Mouse (Mus musculus): ENCODE results near the gene Lif. TPM values are rescaled to one million over a fixed set of nuclear protein-coding genes. Genes with fewer than 3 reads are reported as not detected.
A peak's percentile ranks its signal among the peaks of the same experiment; 100 is the strongest.

Lif gene
- polyA plus RNA-seq, 1 experiment from 2014 or later, result 0.05 TPM

- Histone ChIP-seq H3K27ac (ENCODE audit: low read depth) (no peak overlapping the region), H3K4me3 (ENCODE audit: low read depth, low read length) (no peak overlapping the region), H3K9me3 (ENCODE audit: control insufficient read depth, low read length) (no peaks in the 10 kb centered on the region), H3K4me1 (replicated peaks; ENCODE audit: control insufficient read depth, insufficient read depth, low read length) (peaks cover 34% of the 10 kb centered on the region), H3K9ac (ENCODE audit: low read length) (no peak overlapping the region), H3K4me2 (ENCODE audit: low read length) (no peak overlapping the region), H3K27me3 (replicated peaks; ENCODE audit: control insufficient read depth, insufficient read depth, low read length) (peaks cover 32% of the 10 kb centered on the region), H3K36me3 (ENCODE audit: control insufficient read depth, insufficient read depth, low read length) (no peaks in the 10 kb centered on the region)
- no peak for ATAC-seq (replicated peaks; ENCODE audit: low FRiP score, low TSS enrichment, low read depth)
- no peak for DNase-seq (ENCODE audit: low spot score)
- WGBS, result 16% methylated on average over 7 of the region's 7 CpGs
Observed at GRCm38 (mm10) chr11:4262847-4263246, 5.5 kb downstream of the Lif start.

GRCm38 (mm10) chr11:4263296-4263695 lies 5.9 kb downstream of the Lif start:
- no peak overlapping the region for H3K4me3 ChIP-seq (ENCODE audit: low read depth, low read length)
- H3K9me3 ChIP-seq (ENCODE audit: control insufficient read depth, low read length), result no peaks in the 10 kb centered on the region
- H3K9ac ChIP-seq (ENCODE audit: low read length), result no peak overlapping the region
- 33% methylated on average over 1 of the region's 1 CpGs for WGBS
- H3K27ac ChIP-seq (ENCODE audit: low read depth), result no peak overlapping the region
- H3K4me1 ChIP-seq (replicated peaks; ENCODE audit: control insufficient read depth, insufficient read depth, low read length), result peaks cover 34% of the 10 kb centered on the region
- ATAC-seq (replicated peaks; ENCODE audit: low FRiP score, low TSS enrichment, low read depth), result no peak
- no peak for DNase-seq (ENCODE audit: low spot score)
- no peaks in the 10 kb centered on the region for H3K36me3 ChIP-seq (ENCODE audit: control insufficient read depth, insufficient read depth, low read length)
- H3K4me2 ChIP-seq (ENCODE audit: low read length), result no peak overlapping the region
- H3K27me3 ChIP-seq (replicated peaks; ENCODE audit: control insufficient read depth, insufficient read depth, low read length), result peaks cover 37% of the 10 kb centered on the region

- ATAC-seq (replicated peaks; ENCODE audit: low FRiP score, low TSS enrichment, low read depth) (no peak), DNase-seq (ENCODE audit: low spot score) (no peak)
- peaks cover 34% of the 10 kb centered on the region for H3K4me1 ChIP-seq (replicated peaks; ENCODE audit: control insufficient read depth, insufficient read depth, low read length)
- no peak overlapping the region for H3K27ac ChIP-seq (ENCODE audit: low read depth)
- no peak overlapping the region for H3K4me2 ChIP-seq (ENCODE audit: low read length)
- H3K4me3 ChIP-seq (ENCODE audit: low read depth, low read length), result no peak overlapping the region
- H3K9ac ChIP-seq (ENCODE audit: low read length), result no peak overlapping the region
- WGBS, result 55% methylated on average over 7 of the region's 7 CpGs
- H3K9me3 ChIP-seq (ENCODE audit: control insufficient read depth, low read length), result no peaks in the 10 kb centered on the region
- H3K36me3 ChIP-seq (ENCODE audit: control insufficient read depth, insufficient read depth, low read length), result no peaks in the 10 kb centered on the region
- H3K27me3 ChIP-seq (replicated peaks; ENCODE audit: control insufficient read depth, insufficient read depth, low read length), result peaks cover 40% of the 10 kb centered on the region
Observed at GRCm38 (mm10) chr11:4264066-4264465, 6.7 kb downstream of the Lif start.

GRCm38 (mm10) chr11:4266271-4267201 lies 9.2 kb downstream of the Lif start:
- ATAC-seq (replicated peaks; ENCODE audit: low FRiP score, low TSS enrichment, low read depth) (peak; percentile 53), DNase-seq (ENCODE audit: low spot score) (peak; percentile 82)
- peak overlapping the region; percentile 54 for H3K4me3 ChIP-seq (ENCODE audit: low read depth, low read length)
- H3K4me2 ChIP-seq (ENCODE audit: low read length), result peak overlapping the region; percentile 88
- no peaks in the 10 kb centered on the region for H3K36me3 ChIP-seq (ENCODE audit: control insufficient read depth, insufficient read depth, low read length)
- H3K27ac ChIP-seq (ENCODE audit: low read depth), result no peak overlapping the region
- peaks cover 29% of the 10 kb centered on the region for H3K4me1 ChIP-seq (replicated peaks; ENCODE audit: control insufficient read depth, insufficient read depth, low read length)
- H3K27me3 ChIP-seq (replicated peaks; ENCODE audit: control insufficient read depth, insufficient read depth, low read length), result peaks cover 45% of the 10 kb centered on the region
- H3K9ac ChIP-seq (ENCODE audit: low read length), result peak overlapping the region; percentile 45
- WGBS, result under 1% methylated on average over 55 of the region's 61 CpGs
- no peaks in the 10 kb centered on the region for H3K9me3 ChIP-seq (ENCODE audit: control insufficient read depth, low read length)

- Histone ChIP-seq H3K27ac (ENCODE audit: low read depth) (no peak overlapping the region), H3K36me3 (ENCODE audit: control insufficient read depth, insufficient read depth, low read length) (no peaks in the 10 kb centered on the region), H3K9me3 (ENCODE audit: control insufficient read depth, low read length) (no peaks in the 10 kb centered on the region), H3K4me2 (ENCODE audit: low read length) (peak overlapping the region; percentile 88), H3K27me3 (replicated peaks; ENCODE audit: control insufficient read depth, insufficient read depth, low read length) (peaks cover 45% of the 10 kb centered on the region), H3K4me1 (replicated peaks; ENCODE audit: control insufficient read depth, insufficient read depth, low read length) (peaks cover 23% of the 10 kb centered on the region), H3K4me3 (ENCODE audit: low read depth, low read length) (peak overlapping the region; percentile 54), H3K9ac (ENCODE audit: low read length) (no peak overlapping the region; the same call in 1 of the 2 replicates)
- no peak for ATAC-seq (replicated peaks; ENCODE audit: low FRiP score, low TSS enrichment, low read depth)
- no peak for DNase-seq (ENCODE audit: low spot score)
- 7% methylated on average over 12 of the region's 13 CpGs for WGBS
Observed at GRCm38 (mm10) chr11:4267202-4267578, 9.8 kb downstream of the Lif start.

- H3K4me3 ChIP-seq (ENCODE audit: low read depth, low read length), result no peak overlapping the region
- peaks cover 45% of the 10 kb centered on the region for H3K27me3 ChIP-seq (replicated peaks; ENCODE audit: control insufficient read depth, insufficient read depth, low read length)
Observed at GRCm38 (mm10) chr11:4268500-4268899, 11.1 kb downstream of the Lif start.

GRCm38 (mm10) chr11:4270744-4271459 lies 13.5 kb downstream of the Lif start:
- H3K27ac ChIP-seq (ENCODE audit: low read depth), result no peak overlapping the region
- no peaks in the 10 kb centered on the region for H3K9me3 ChIP-seq (ENCODE audit: control insufficient read depth, low read length)
- H3K9ac ChIP-seq (ENCODE audit: low read length), result no peak overlapping the region
- ATAC-seq (replicated peaks; ENCODE audit: low FRiP score, low TSS enrichment, low read depth) (0 out of 2 replicates have a peak, but pooled peaks have one; percentile 25), DNase-seq (ENCODE audit: low spot score) (no peak)
- no peak overlapping the region for H3K4me3 ChIP-seq (ENCODE audit: low read depth, low read length)
- no peak overlapping the region for H3K4me2 ChIP-seq (ENCODE audit: low read length)
- 33% methylated on average over 20 of the region's 20 CpGs for WGBS
- H3K4me1 ChIP-seq (replicated peaks; ENCODE audit: control insufficient read depth, insufficient read depth, low read length), result no peaks in the 10 kb centered on the region; the same call in 1 of the 2 replicates
- H3K36me3 ChIP-seq (ENCODE audit: control insufficient read depth, insufficient read depth, low read length), result no peaks in the 10 kb centered on the region
- peaks cover 32% of the 10 kb centered on the region for H3K27me3 ChIP-seq (replicated peaks; ENCODE audit: control insufficient read depth, insufficient read depth, low read length)

More at GRCm38 (mm10) chr11:4268500-4268899, 11.1 kb downstream of the Lif start:
- DNase-seq (ENCODE audit: low spot score) (no peak), ATAC-seq (replicated peaks; ENCODE audit: low FRiP score, low TSS enrichment, low read depth) (no peak)
- WGBS, result 87% methylated on average over 6 of the region's 6 CpGs
- H3K9ac ChIP-seq (ENCODE audit: low read length), result no peak overlapping the region
- no peak overlapping the region for H3K4me2 ChIP-seq (ENCODE audit: low read length)
- H3K27ac ChIP-seq (ENCODE audit: low read depth), result no peak overlapping the region
- peaks cover 11% of the 10 kb centered on the region; the same call in 1 of the 2 replicates for H3K4me1 ChIP-seq (replicated peaks; ENCODE audit: control insufficient read depth, insufficient read depth, low read length)
- H3K36me3 ChIP-seq (ENCODE audit: control insufficient read depth, insufficient read depth, low read length), result no peaks in the 10 kb centered on the region
- no peaks in the 10 kb centered on the region for H3K9me3 ChIP-seq (ENCODE audit: control insufficient read depth, low read length)

- Histone ChIP-seq H3K9ac (ENCODE audit: low read length) (no peak overlapping the region), H3K4me1 (replicated peaks; ENCODE audit: control insufficient read depth, insufficient read depth, low read length) (peaks cover 4% of the 10 kb centered on the region), H3K27me3 (replicated peaks; ENCODE audit: control insufficient read depth, insufficient read depth, low read length) (peaks cover 25% of the 10 kb centered on the region), H3K27ac (ENCODE audit: low read depth) (no peak overlapping the region), H3K4me2 (ENCODE audit: low read length) (no peak overlapping the region), H3K36me3 (ENCODE audit: control insufficient read depth, insufficient read depth, low read length) (no peaks in the 10 kb centered on the region), H3K9me3 (ENCODE audit: control insufficient read depth, low read length) (no peaks in the 10 kb centered on the region), H3K4me3 (ENCODE audit: low read depth, low read length) (no peak overlapping the region)
- ATAC-seq (replicated peaks; ENCODE audit: low FRiP score, low TSS enrichment, low read depth), result no peak
- 68% methylated on average over 11 of the region's 11 CpGs for WGBS
- DNase-seq (ENCODE audit: low spot score), result no peak
Observed at GRCm38 (mm10) chr11:4271544-4271943, 14.2 kb downstream of the Lif start.

Measured in intestine, embryonic 14.5 days (tissue).